Mouse (Mus musculus): ENCODE measurements around the gene Sertad2. TPM values are rescaled to one million over a fixed set of nuclear protein-coding genes. Genes with fewer than 3 reads are reported as not detected.

Sertad2 gene
- total RNA-seq, 2 experiments from 2014 or later = 23.0 to 28.5 TPM

GRCm38 (mm10) chr11:20550196-20550595 lies 7.1 kb downstream of the Sertad2 start:
- no peak overlapping the region for H3K27ac ChIP-seq
- no peak for DNase-seq (ENCODE audit: extremely low spot score in 1 of 2, low spot score in 2 of 2)
- no peak for TF ChIP-seq CTCF (IDR thresholded peaks at IDR 0.05)
- no peak overlapping the region for H3K4me3 ChIP-seq
- intact Hi-C loops (cut with DNase I) = no loop called here

GRCm38 (mm10) chr11:20552059-20552458 lies 9.0 kb downstream of the Sertad2 start:
- no peak for DNase-seq (ENCODE audit: extremely low spot score in 1 of 2, low spot score in 2 of 2)
- intact Hi-C loops (cut with DNase I) = no loop called here
- no peak for TF ChIP-seq CTCF (IDR thresholded peaks at IDR 0.05)
- Histone ChIP-seq H3K27ac (no peak overlapping the region), H3K4me3 (no peak overlapping the region)

- DNase-seq (ENCODE audit: extremely low spot score in 1 of 2, low spot score in 2 of 2) = no peak
- TF ChIP-seq CTCF (IDR thresholded peaks at IDR 0.05) = no peak
- Histone ChIP-seq H3K4me3 (no peak overlapping the region), H3K27ac (peak overlapping the region; percentile 25)
- intact Hi-C loops (cut with DNase I) = no loop called here
These were observed 10.0 kb downstream of the Sertad2 start for GRCm38 (mm10) chr11:20552758-20553673.

GRCm38 (mm10) chr11:20555651-20556050 lies 12.6 kb downstream of the Sertad2 start:
- Histone ChIP-seq H3K4me3 (no peak overlapping the region), H3K27ac (no peak overlapping the region)
- no peak for TF ChIP-seq CTCF (IDR thresholded peaks at IDR 0.05)
- intact Hi-C loops (cut with DNase I) = no loop called here
- DNase-seq (ENCODE audit: extremely low spot score in 1 of 2, low spot score in 2 of 2) = no peak

GRCm38 (mm10) chr11:20556163-20556911 lies 13.3 kb downstream of the Sertad2 start:
- intact Hi-C loops (cut with DNase I) = no loop called here
- TF ChIP-seq CTCF (IDR thresholded peaks at IDR 0.05) = no peak
- Histone ChIP-seq H3K27ac (no peak overlapping the region), H3K4me3 (no peak overlapping the region)
- DNase-seq (ENCODE audit: extremely low spot score in 1 of 2, low spot score in 2 of 2) = no peak

- Histone ChIP-seq H3K27ac (no peak overlapping the region), H3K4me3 (no peak overlapping the region)
- intact Hi-C loops (cut with DNase I) = no loop called here
- TF ChIP-seq CTCF (IDR thresholded peaks at IDR 0.05) = no peak
- no peak for DNase-seq (ENCODE audit: extremely low spot score in 1 of 2, low spot score in 2 of 2)
These were observed 16.3 kb downstream of the Sertad2 start for GRCm38 (mm10) chr11:20559236-20559950.

GRCm38 (mm10) chr11:20559951-20560642 lies 17.0 kb downstream of the Sertad2 start:
- no peak for TF ChIP-seq CTCF (IDR thresholded peaks at IDR 0.05)
- DNase-seq (ENCODE audit: extremely low spot score in 1 of 2, low spot score in 2 of 2) = no peak
- intact Hi-C loops (cut with DNase I) = no loop called here
- no peak overlapping the region for H3K27ac ChIP-seq
- H3K4me3 ChIP-seq = no peak overlapping the region

GRCm38 (mm10) chr11:20561323-20562002 lies 18.4 kb downstream of the Sertad2 start:
- intact Hi-C loops (cut with DNase I) = no loop called here
- H3K27ac ChIP-seq = no peak overlapping the region
- peak overlapping the region; percentile 11 for H3K4me3 ChIP-seq
- no peak for DNase-seq (ENCODE audit: extremely low spot score in 1 of 2, low spot score in 2 of 2)
- TF ChIP-seq CTCF (IDR thresholded peaks at IDR 0.05) = no peak

GRCm38 (mm10) chr11:20565057-20565456 lies 22.0 kb downstream of the Sertad2 start:
- no peak for TF ChIP-seq CTCF (IDR thresholded peaks at IDR 0.05)
- no peak for DNase-seq (ENCODE audit: extremely low spot score in 1 of 2, low spot score in 2 of 2)
- intact Hi-C loops (cut with DNase I) = no loop called here
- no peak overlapping the region for H3K4me3 ChIP-seq
- H3K27ac ChIP-seq = no peak overlapping the region

GRCm38 (mm10) chr11:20571702-20572413 lies 28.8 kb downstream of the Sertad2 start:
- H3K4me3 ChIP-seq = no peak overlapping the region
- no peak for TF ChIP-seq CTCF (IDR thresholded peaks at IDR 0.05)
- intact Hi-C loops (cut with DNase I) = no loop called here
- no peak overlapping the region for H3K27ac ChIP-seq
- DNase-seq (ENCODE audit: extremely low spot score in 1 of 2, low spot score in 2 of 2) = peak; percentile 17 to 48
